Mouse (Mus musculus) liver, adult 2 months (tissue): ENCODE measurements at regions not wholly inside any gene's neighbourhood (a gene's known extent, or its start where the extent isn't known, plus 50 kb on each side); places are given as distances from the start of the nearest gene placed in this dataset.

Experiments used
- CTCF ChIP-seq: fragments of 200-500 bp; IDR thresholded peaks from 2 replicates; pipeline ENCODE4 v1.5.1; 2011; ENCODE audit warnings: low read depth, low read length, control low read depth
- POLR2A ChIP-seq: fragments of 200-500 bp; IDR thresholded peaks from 2 replicates; pipeline ENCODE4 v1.6.1; 2011; ENCODE audit warnings: low read length, control low read depth; ENCODE audit not compliant: insufficient read depth; ENCODE audit errors: extremely low read depth

DNA sequence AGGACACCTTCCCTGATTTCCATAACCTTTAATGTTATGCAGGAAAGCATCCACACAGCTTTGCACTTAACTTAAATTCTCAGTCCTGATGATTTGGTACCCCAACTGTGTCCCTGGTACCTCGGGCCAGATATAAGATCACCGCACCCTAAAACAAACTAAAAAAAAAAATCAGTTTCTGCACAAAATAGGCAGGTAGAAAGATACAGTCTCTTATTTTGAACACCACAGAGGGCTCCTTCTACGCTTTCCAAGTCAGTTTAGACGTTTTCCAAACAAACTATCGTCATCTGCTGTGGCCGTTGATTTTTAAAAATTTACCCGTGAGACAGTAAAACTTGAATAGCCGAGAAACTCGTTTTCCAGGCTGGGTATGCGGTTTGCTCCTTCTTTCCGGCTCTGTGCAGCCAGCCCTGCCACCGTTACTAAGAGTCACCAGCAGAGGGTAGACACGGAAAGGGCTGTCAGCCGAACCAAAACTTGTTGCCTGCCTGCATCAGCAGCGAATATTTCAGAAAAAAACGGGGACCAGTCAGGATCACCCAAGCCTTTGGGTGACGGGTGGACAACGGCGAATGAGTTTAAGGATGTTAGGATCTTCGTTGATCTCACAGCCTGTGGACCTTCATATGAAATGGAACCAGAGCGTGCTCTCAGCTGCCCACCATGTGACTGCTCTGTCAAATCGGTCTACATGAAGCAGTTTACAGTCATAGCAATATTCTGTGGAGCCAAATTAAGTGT, 74.4 kb upstream of the Gpc5 start:
- TF ChIP-seq CTCF = peak; percentile 85
- no peak for TF ChIP-seq POLR2A
